Mouse (Mus musculus): Measurements from ENCODE around the gene Alk. TPM values are rescaled to one million over a fixed set of nuclear protein-coding genes. Genes with fewer than 3 reads are reported as not detected.

The Alk gene
- polyA plus RNA-seq, 1 experiment = 2.2 TPM

- H3K4me3 ChIP-seq (ENCODE audit: insufficient read depth, low read length) = no peak overlapping the region
- H3K27ac ChIP-seq (ENCODE audit: insufficient read depth, low read length) = no peak overlapping the region
- H3K4me1 ChIP-seq (ENCODE audit: control insufficient read depth, insufficient read depth, low read length) = peaks cover 1% of the 10 kb centered on the region
- TF ChIP-seq CTCF (IDR thresholded peaks at IDR 0.05; ENCODE audit: extremely low read depth, insufficient read depth, low read length) = no peak
- no peak for TF ChIP-seq POLR2A (IDR thresholded peaks at IDR 0.05; ENCODE audit: extremely low read depth, insufficient read depth, low read length)
Observed at GRCm38 (mm10) chr17:72600806-72601205, 3.6 kb downstream of the Alk start.

GRCm38 (mm10) chr17:72587671-72588070 is 16.8 kb downstream of the Alk start:
- H3K4me1 ChIP-seq (ENCODE audit: control insufficient read depth, insufficient read depth, low read length) = no peaks in the 10 kb centered on the region
- TF ChIP-seq POLR2A (IDR thresholded peaks at IDR 0.05; ENCODE audit: extremely low read depth, insufficient read depth, low read length) (no peak), CTCF (IDR thresholded peaks at IDR 0.05; ENCODE audit: extremely low read depth, insufficient read depth, low read length) (no peak)

GRCm38 (mm10) chr17:72580142-72580541 is 24.3 kb downstream of the Alk start:
- Histone ChIP-seq H3K4me3 (ENCODE audit: insufficient read depth, low read length) (no peak overlapping the region), H3K27ac (ENCODE audit: insufficient read depth, low read length) (no peak overlapping the region), H3K4me1 (ENCODE audit: control insufficient read depth, insufficient read depth, low read length) (0 out of 2 replicates have a peak, but pooled peaks cover 2% of the 10 kb centered on the region)
- TF ChIP-seq POLR2A (IDR thresholded peaks at IDR 0.05; ENCODE audit: extremely low read depth, insufficient read depth, low read length) = no peak
- TF ChIP-seq CTCF (IDR thresholded peaks at IDR 0.05; ENCODE audit: extremely low read depth, insufficient read depth, low read length) = no peak

More at GRCm38 (mm10) chr17:72587671-72588070, 16.8 kb downstream of the Alk start:
- Histone ChIP-seq H3K4me3 (ENCODE audit: insufficient read depth, low read length) (no peak overlapping the region), H3K27ac (ENCODE audit: insufficient read depth, low read length) (no peak overlapping the region)

- Histone ChIP-seq H3K27ac (ENCODE audit: insufficient read depth, low read length) (no peak overlapping the region), H3K4me3 (ENCODE audit: insufficient read depth, low read length) (no peak overlapping the region), H3K4me1 (ENCODE audit: control insufficient read depth, insufficient read depth, low read length) (0 out of 2 replicates have a peak, but pooled peaks cover 2% of the 10 kb centered on the region)
- no peak for TF ChIP-seq CTCF (IDR thresholded peaks at IDR 0.05; ENCODE audit: extremely low read depth, insufficient read depth, low read length)
- TF ChIP-seq POLR2A (IDR thresholded peaks at IDR 0.05; ENCODE audit: extremely low read depth, insufficient read depth, low read length) = no peak
Observed at GRCm38 (mm10) chr17:72579321-72579720, 25.1 kb downstream of the Alk start.

- H3K4me3 ChIP-seq (ENCODE audit: insufficient read depth, low read length) = no peak overlapping the region
- H3K4me1 ChIP-seq (ENCODE audit: control insufficient read depth, insufficient read depth, low read length) = no peaks in the 10 kb centered on the region
- TF ChIP-seq POLR2A (IDR thresholded peaks at IDR 0.05; ENCODE audit: extremely low read depth, insufficient read depth, low read length) (no peak), CTCF (IDR thresholded peaks at IDR 0.05; ENCODE audit: extremely low read depth, insufficient read depth, low read length) (no peak)
- no peak overlapping the region for H3K27ac ChIP-seq (ENCODE audit: insufficient read depth, low read length)
Observed at GRCm38 (mm10) chr17:72571379-72571778, 33.0 kb downstream of the Alk start.

- Histone ChIP-seq H3K4me1 (ENCODE audit: control insufficient read depth, insufficient read depth, low read length) (no peaks in the 10 kb centered on the region), H3K27ac (ENCODE audit: insufficient read depth, low read length) (no peak overlapping the region), H3K4me3 (ENCODE audit: insufficient read depth, low read length) (no peak overlapping the region)
- no peak for TF ChIP-seq CTCF (IDR thresholded peaks at IDR 0.05; ENCODE audit: extremely low read depth, insufficient read depth, low read length)
Observed at GRCm38 (mm10) chr17:72569491-72569890, 34.9 kb downstream of the Alk start.

GRCm38 (mm10) chr17:72563423-72563822 is 41.0 kb downstream of the Alk start:
- H3K27ac ChIP-seq (ENCODE audit: insufficient read depth, low read length) = no peak overlapping the region
- TF ChIP-seq CTCF (IDR thresholded peaks at IDR 0.05; ENCODE audit: extremely low read depth, insufficient read depth, low read length) (no peak), POLR2A (IDR thresholded peaks at IDR 0.05; ENCODE audit: extremely low read depth, insufficient read depth, low read length) (no peak)
- no peaks in the 10 kb centered on the region for H3K4me1 ChIP-seq (ENCODE audit: control insufficient read depth, insufficient read depth, low read length)
- no peak overlapping the region for H3K4me3 ChIP-seq (ENCODE audit: insufficient read depth, low read length)

- Histone ChIP-seq H3K27ac (ENCODE audit: insufficient read depth, low read length) (no peak overlapping the region), H3K4me1 (ENCODE audit: control insufficient read depth, insufficient read depth, low read length) (no peaks in the 10 kb centered on the region), H3K4me3 (ENCODE audit: insufficient read depth, low read length) (no peak overlapping the region)
- TF ChIP-seq POLR2A (IDR thresholded peaks at IDR 0.05; ENCODE audit: extremely low read depth, insufficient read depth, low read length) = no peak
- no peak for TF ChIP-seq CTCF (IDR thresholded peaks at IDR 0.05; ENCODE audit: extremely low read depth, insufficient read depth, low read length)
Observed at GRCm38 (mm10) chr17:72561471-72561870, 43.0 kb downstream of the Alk start.

GRCm38 (mm10) chr17:72560771-72561170 is 43.7 kb downstream of the Alk start:
- Histone ChIP-seq H3K27ac (ENCODE audit: insufficient read depth, low read length) (no peak overlapping the region), H3K4me1 (ENCODE audit: control insufficient read depth, insufficient read depth, low read length) (no peaks in the 10 kb centered on the region), H3K4me3 (ENCODE audit: insufficient read depth, low read length) (no peak overlapping the region)
- TF ChIP-seq POLR2A (IDR thresholded peaks at IDR 0.05; ENCODE audit: extremely low read depth, insufficient read depth, low read length) (no peak), CTCF (IDR thresholded peaks at IDR 0.05; ENCODE audit: extremely low read depth, insufficient read depth, low read length) (no peak)

- no peak overlapping the region for H3K27ac ChIP-seq (ENCODE audit: insufficient read depth, low read length)
- H3K4me1 ChIP-seq (ENCODE audit: control insufficient read depth, insufficient read depth, low read length) = no peaks in the 10 kb centered on the region
- H3K4me3 ChIP-seq (ENCODE audit: insufficient read depth, low read length) = no peak overlapping the region
- no peak for TF ChIP-seq CTCF (IDR thresholded peaks at IDR 0.05; ENCODE audit: extremely low read depth, insufficient read depth, low read length)
- TF ChIP-seq POLR2A (IDR thresholded peaks at IDR 0.05; ENCODE audit: extremely low read depth, insufficient read depth, low read length) = no peak
Observed at GRCm38 (mm10) chr17:72557029-72557735, 47.2 kb downstream of the Alk start.
